Mouse (Mus musculus): ENCODE measurements around the gene Ms4a6d.

DNA sequence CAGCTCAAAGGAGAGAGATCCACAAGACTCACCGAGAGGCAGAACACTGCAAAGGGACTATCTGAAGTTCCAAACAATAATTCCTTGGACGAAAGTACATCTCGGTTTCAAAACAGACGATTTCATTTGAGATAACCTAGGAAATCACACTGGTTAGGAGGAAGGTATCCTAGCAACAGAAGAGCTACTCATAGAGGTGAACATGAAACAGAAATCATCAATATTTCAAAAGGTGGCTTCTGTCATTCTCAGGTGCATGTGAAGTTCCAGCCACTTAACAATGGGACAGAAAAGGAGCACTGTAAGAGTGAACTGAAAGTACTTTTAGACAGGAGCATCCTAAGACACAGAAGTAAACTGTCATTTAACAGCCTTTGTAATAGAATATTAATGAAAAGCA, 44.9 kb upstream of the Ms4a6d start:
- TF ChIP-seq GATA1 (IDR thresholded peaks at IDR 0.05; ENCODE audit: borderline replicate concordance, low read length) (no peak), FLI1 (IDR thresholded peaks at IDR 0.05; ENCODE audit: low read length) (no peak)
